Mouse (Mus musculus) CH12.LX (cell line): ENCODE measurements at regions not wholly inside any gene's neighbourhood (a gene's known extent, or its start where the extent isn't known, plus 50 kb on each side); places are given as distances from the start of the nearest gene placed in this dataset.

ENCODE experiments used
- DNase-seq: peaks from one replicate; pipeline ENCODE4 v3.0.0-alpha.2; 2013; ENCODE audit errors: extremely low read depth
- H3K27ac ChIP-seq: 2 replicates; pipeline ENCODE4 v1.5.1; 2012; ENCODE audit warnings: low read depth, mild to moderate bottlenecking, control low read depth, moderate library complexity; ENCODE audit not compliant: insufficient read depth
- H3K27me3 ChIP-seq: replicated peaks from 2 replicates; pipeline ENCODE3; 2012; ENCODE audit warnings: inconsistent platforms
- H3K36me3 ChIP-seq, 2 experiments: replicated peaks in 1 of 2; 2 replicates each; pipeline versions ENCODE3 to v1.6.1; 2012; ENCODE audit warnings: inconsistent platforms in 1 of 2, low read length in 1 of 2, mild to moderate bottlenecking in 1 of 2, mixed read lengths in 1 of 2, moderate library complexity in 1 of 2; ENCODE audit not compliant: control insufficient read depth in 1 of 2, insufficient read depth in 1 of 2
- H3K4me1 ChIP-seq, 2 experiments: 2 replicates each; pipeline ENCODE4 v1.6.1; 2012; ENCODE audit warnings: inconsistent platforms in 1 of 2, moderate library complexity in 1 of 2; ENCODE audit not compliant: insufficient read depth in 2 of 2, control insufficient read depth in 1 of 2
- H3K4me2 ChIP-seq: 2 replicates; pipeline ENCODE4 v1.6.1; 2012; ENCODE audit warnings: low read depth, mild to moderate bottlenecking, control low read depth; ENCODE audit not compliant: poor library complexity, insufficient read depth, severe bottlenecking
- H3K4me3 ChIP-seq, 3 experiments: fragments of 150-350 bp in 1 of 3; sonication (generic) in 1 of 3; replicated peaks in 1 of 3; 2 replicates each; pipeline versions ENCODE3 to v1.5.1; 2011 to 2012; ENCODE audit warnings: low read depth in 2 of 3, low read length in 2 of 3, mild to moderate bottlenecking in 2 of 3, moderate library complexity in 2 of 3, control low read depth in 1 of 3, improper control_type of control experiment in 1 of 3, inconsistent platforms in 1 of 3, mixed read lengths in 1 of 3; ENCODE audit not compliant: poor library complexity in 1 of 3
- H3K79me2 ChIP-seq: replicated peaks from 2 replicates; pipeline ENCODE4 v1.6.1; 2012; ENCODE audit warnings: mild to moderate bottlenecking, moderate library complexity; ENCODE audit not compliant: control insufficient read depth, poor library complexity, insufficient read depth, severe bottlenecking; ENCODE audit errors: extremely low read depth
- H3K9ac ChIP-seq: 2 replicates; pipeline ENCODE4 v1.6.1; 2012; ENCODE audit warnings: low read depth, mild to moderate bottlenecking, control low read depth, moderate library complexity; ENCODE audit not compliant: insufficient read depth
- H3K9me3 ChIP-seq: replicated peaks from 2 replicates; pipeline ENCODE3; 2012; ENCODE audit warnings: low read length, inconsistent platforms, mixed read lengths
- BHLHE40 ChIP-seq: IDR thresholded peaks from 2 replicates; pipeline ENCODE4 v1.6.1; 2011; ENCODE audit warnings: mild to moderate bottlenecking, low read depth, low read length, improper control_type of control experiment
- CHD1 ChIP-seq: IDR thresholded peaks from 2 replicates; pipeline ENCODE4 v1.6.1; 2012; ENCODE audit warnings: low read depth, low read length, improper control_type of control experiment, inconsistent platforms
- CHD2 ChIP-seq: IDR thresholded peaks from 2 replicates; pipeline ENCODE4 v1.6.1; 2011; ENCODE audit warnings: low read length, improper control_type of control experiment
- CTCF ChIP-seq, 2 experiments: IDR thresholded peaks in 1 of 2; conservative IDR thresholded peaks in 1 of 2; 2 replicates each; pipeline ENCODE4 v1.5.1; 2011 to 2012; ENCODE audit warnings: low read depth in 2 of 2, low read length in 2 of 2, improper control_type of control experiment in 1 of 2, inconsistent platforms in 1 of 2, mild to moderate bottlenecking in 1 of 2, moderate library complexity in 1 of 2
- E2F4 ChIP-seq: IDR thresholded peaks from 2 replicates; pipeline ENCODE4 v1.6.1; 2011; ENCODE audit warnings: low read depth, low read length, improper control_type of control experiment; ENCODE audit not compliant: insufficient replicate concordance
- EP300 ChIP-seq: IDR thresholded peaks from 2 replicates; pipeline ENCODE4 v1.6.1; 2011; ENCODE audit warnings: low read length, improper control_type of control experiment
- ETS1 ChIP-seq: conservative IDR thresholded peaks from 2 replicates; pipeline ENCODE4 v1.6.1; 2012; ENCODE audit warnings: low read depth, mild to moderate bottlenecking, inconsistent platforms, low read length, improper control_type of control experiment, moderate library complexity
- GABPA ChIP-seq: IDR thresholded peaks from 2 replicates; pipeline ENCODE4 v1.6.1; 2012; ENCODE audit warnings: low read depth, low read length, improper control_type of control experiment, inconsistent platforms; ENCODE audit not compliant: insufficient replicate concordance
- HCFC1 ChIP-seq: IDR thresholded peaks from 2 replicates; pipeline ENCODE4 v1.6.1; 2012; ENCODE audit warnings: low read depth, mild to moderate bottlenecking, inconsistent platforms, low read length, improper control_type of control experiment
- IRF4 ChIP-seq: IDR thresholded peaks from 2 replicates; pipeline ENCODE4 v1.6.1; 2014; ENCODE audit warnings: low read depth, mild to moderate bottlenecking, inconsistent platforms, low read length, improper control_type of control experiment
- JUND ChIP-seq: conservative IDR thresholded peaks from 2 replicates; pipeline ENCODE4 v1.6.1; 2011; ENCODE audit warnings: low read depth, low read length, improper control_type of control experiment
- KAT2A ChIP-seq: IDR thresholded peaks from 2 replicates; pipeline ENCODE4 v1.6.1; 2012; ENCODE audit warnings: low read length, improper control_type of control experiment, inconsistent platforms; ENCODE audit not compliant: insufficient replicate concordance
- MAFK ChIP-seq: IDR thresholded peaks from 2 replicates; pipeline ENCODE4 v1.6.1; 2011; ENCODE audit warnings: low read length, improper control_type of control experiment; ENCODE audit not compliant: insufficient replicate concordance
- MAX ChIP-seq: IDR thresholded peaks from 2 replicates; pipeline ENCODE4 v1.6.1; 2011; ENCODE audit warnings: low read length, improper control_type of control experiment
- MEF2A ChIP-seq: IDR thresholded peaks from 2 replicates; pipeline ENCODE4 v1.6.1; 2014; ENCODE audit warnings: low read depth, mild to moderate bottlenecking, inconsistent platforms, low read length, improper control_type of control experiment, borderline replicate concordance
- MXI1 ChIP-seq: IDR thresholded peaks from 2 replicates; pipeline ENCODE4 v1.6.1; 2011; ENCODE audit warnings: mild to moderate bottlenecking, low read depth, low read length, improper control_type of control experiment
- MYC ChIP-seq: IDR thresholded peaks from 2 replicates; pipeline ENCODE4 v1.6.1; 2011; ENCODE audit warnings: low read depth, mild to moderate bottlenecking, improper control_type of control experiment, low read length
- NELFE ChIP-seq: IDR thresholded peaks from 2 replicates; pipeline ENCODE4 v1.6.1; 2011; ENCODE audit warnings: low read depth, low read length, improper control_type of control experiment
- NRF1 ChIP-seq: IDR thresholded peaks from 2 replicates; pipeline ENCODE4 v1.6.1; 2014; ENCODE audit warnings: low read depth, mild to moderate bottlenecking, inconsistent platforms, low read length, improper control_type of control experiment, moderate library complexity
- PAX5 ChIP-seq: IDR thresholded peaks from 2 replicates; pipeline ENCODE4 v1.6.1; 2012; ENCODE audit warnings: low read length, inconsistent platforms, mixed read lengths
- POLR2A ChIP-seq: IDR thresholded peaks from 2 replicates; pipeline ENCODE4 v1.6.1; 2011; ENCODE audit warnings: low read depth, mild to moderate bottlenecking, improper control_type of control experiment, low read length
- POLR2AphosphoS2 ChIP-seq: IDR thresholded peaks from 2 replicates; pipeline ENCODE4 v1.6.1; 2011; ENCODE audit warnings: low read depth, low read length, improper control_type of control experiment
- RCOR1 ChIP-seq: conservative IDR thresholded peaks from 2 replicates; pipeline ENCODE4 v1.6.1; 2012; ENCODE audit warnings: low read depth, mild to moderate bottlenecking, inconsistent platforms, low read length, improper control_type of control experiment
- SIN3A ChIP-seq: IDR thresholded peaks from 2 replicates; pipeline ENCODE4 v1.6.1; 2012; ENCODE audit warnings: low read length, improper control_type of control experiment, inconsistent platforms
- SMC3 ChIP-seq: IDR thresholded peaks from 2 replicates; pipeline ENCODE4 v1.6.1; 2011; ENCODE audit warnings: low read depth, low read length, improper control_type of control experiment
- TBP ChIP-seq: conservative IDR thresholded peaks from 2 replicates; pipeline ENCODE4 v1.6.1; 2011; ENCODE audit warnings: low read depth, low read length, improper control_type of control experiment
- TCF12 ChIP-seq: IDR thresholded peaks from 2 replicates; pipeline ENCODE4 v1.6.1; 2014; ENCODE audit warnings: low read depth, mild to moderate bottlenecking, inconsistent platforms, low read length, improper control_type of control experiment
- UBTF ChIP-seq: IDR thresholded peaks from 2 replicates; pipeline ENCODE4 v1.6.1; 2012; ENCODE audit warnings: low read depth, mild to moderate bottlenecking, inconsistent platforms, low read length, improper control_type of control experiment, moderate library complexity
- USF1 ChIP-seq: IDR thresholded peaks from 2 replicates; pipeline ENCODE4 v1.6.1; 2014; ENCODE audit warnings: low read depth, mild to moderate bottlenecking, inconsistent platforms, low read length, improper control_type of control experiment
- ZC3H11A ChIP-seq: IDR thresholded peaks from 2 replicates; pipeline ENCODE4 v1.6.1; 2012; ENCODE audit warnings: low read depth, mild to moderate bottlenecking, inconsistent platforms, low read length, improper control_type of control experiment
- ZKSCAN1 ChIP-seq: IDR thresholded peaks from 2 replicates; pipeline ENCODE4 v1.6.1; 2012; ENCODE audit warnings: low read depth, inconsistent platforms, low read length, improper control_type of control experiment, borderline replicate concordance
- ZNF384 ChIP-seq: IDR thresholded peaks from 2 replicates; pipeline ENCODE4 v1.6.1; 2012; ENCODE audit warnings: low read depth, low read length, improper control_type of control experiment, inconsistent platforms
- dilution Hi-C: fragments of 300-500 bp; cut with MboI; formaldehyde crosslinking; loops from 2 replicates; pipeline ENCODE4 v1.14.3; 2020; ENCODE audit warnings: low sequenced_read_pairs; ENCODE audit not compliant: extremely low pct_unique_long_range_greater_than_20kb, extremely low pct_ligation_motif_present
- in situ Hi-C: fragments of 300-500 bp; cut with MboI; formaldehyde crosslinking; loops from 3 replicates; pipeline ENCODE4 v1.14.3; 2019; ENCODE audit warnings: low sequenced_read_pairs, low pct_ligation_motif_present, low pct_unique_long_range_greater_than_20kb, mixed read lengths

DNA sequence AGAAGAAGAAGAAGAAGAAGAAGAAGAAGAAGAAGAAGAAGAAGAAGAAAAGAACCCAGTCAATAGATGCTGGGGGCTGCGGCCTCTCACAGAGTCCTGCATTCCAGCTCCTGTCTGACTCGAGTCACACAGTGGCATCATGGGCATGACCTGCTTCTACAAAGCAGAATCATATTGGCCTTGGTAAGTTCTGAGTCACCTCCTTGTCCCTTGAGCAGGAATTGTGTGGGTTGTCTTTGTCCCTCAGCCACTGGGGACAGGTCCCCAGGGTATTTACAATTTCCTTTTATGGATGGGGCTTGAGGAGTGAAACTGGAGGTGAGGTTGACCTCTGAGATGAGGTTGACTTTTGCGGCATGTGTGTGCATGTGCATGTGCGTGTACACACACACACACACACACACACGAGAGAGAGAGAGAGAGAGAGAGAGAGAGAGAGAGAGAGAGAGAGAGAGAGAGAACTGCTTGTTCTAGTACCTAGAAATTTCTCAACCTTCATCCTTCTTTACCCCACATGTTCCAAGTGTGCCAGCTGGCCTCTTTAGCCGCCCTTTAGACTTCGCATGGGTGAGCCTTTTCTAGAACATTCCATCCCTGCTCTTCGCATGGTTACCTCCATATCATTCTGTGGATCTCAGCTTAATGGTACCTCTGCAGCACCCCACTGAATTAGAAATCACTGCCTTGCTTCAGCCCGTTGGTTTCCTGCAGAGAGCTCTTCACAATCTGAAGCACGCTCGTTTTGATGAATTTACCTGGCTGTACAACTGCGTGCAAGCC is 283.2 kb downstream of the 4933412E24Rik start:
- DNase-seq: no peak
- Histone ChIP-seq H3K36me3 (no peaks in the 10 kb centered on the region), H3K9me3 (peaks cover 6% of the 10 kb centered on the region), H3K9ac (no peak overlapping the region), H3K27me3 (no peaks in the 10 kb centered on the region), H3K4me3 (no peak overlapping the region), H3K4me1 (peaks cover 24 to 59% of the 10 kb centered on the region in 2 experiments), H3K4me2 (no peak overlapping the region), H3K27ac (no peak overlapping the region), H3K79me2 (no peaks in the 10 kb centered on the region)
- TF ChIP-seq BHLHE40: peak; percentile 61
- TF ChIP-seq SMC3: no peak
- dilution Hi-C loops (no loop called here), in situ Hi-C loops (no loop called here)

DNA sequence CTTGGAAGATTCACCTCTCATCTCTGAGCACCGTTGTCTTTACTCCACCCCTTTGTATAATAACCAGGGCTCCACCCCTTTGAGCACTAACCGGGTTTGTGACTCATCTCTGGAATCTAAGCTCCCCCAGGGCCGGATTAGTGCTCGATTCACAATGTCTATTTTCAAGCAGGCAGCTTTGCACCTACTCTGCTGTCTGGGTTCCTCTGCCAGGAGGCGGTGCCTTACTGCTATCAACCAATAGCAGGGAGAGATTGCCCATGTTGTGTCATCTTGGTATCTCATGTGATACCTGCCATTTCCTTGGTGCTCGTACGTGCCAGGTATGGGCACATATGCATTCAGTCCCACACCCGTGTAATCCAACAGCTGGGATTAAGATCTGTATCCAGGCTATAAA is 285.3 kb downstream of the 4933412E24Rik start:
- Histone ChIP-seq H3K27me3 (no peaks in the 10 kb centered on the region), H3K4me3 (peak overlapping the region in 2 of 3 experiments; percentile 20 to 46), H3K79me2 (no peaks in the 10 kb centered on the region), H3K4me2 (peak overlapping the region; percentile 31; the same call in 1 of the 2 replicates), H3K4me1 (peaks cover 19 to 65% of the 10 kb centered on the region in 2 experiments), H3K27ac (no peak overlapping the region), H3K9ac (no peak overlapping the region), H3K36me3 (no peaks in the 10 kb centered on the region), H3K9me3 (no peaks in the 10 kb centered on the region)
- dilution Hi-C loops: no loop called here
- peak; percentile 98 for DNase-seq
- in situ Hi-C loops: no loop called here
- TF ChIP-seq JUND: peak; percentile 97
- no peak; the same call in 1 of the 2 replicates for TF ChIP-seq MXI1
- peak; percentile 99 for TF ChIP-seq IRF4
- 0 out of 2 replicates have a peak, but pooled peaks have one; percentile 16 for TF ChIP-seq CHD2
- peak; percentile 79; the same call in 1 of the 2 replicates for TF ChIP-seq MEF2A
- TF ChIP-seq NRF1: 0 out of 2 replicates have a peak, but pooled peaks have one; percentile 29
- peak; percentile 37; the same call in 1 of the 2 replicates for TF ChIP-seq MAFK
- TF ChIP-seq ZNF384: no peak
- TF ChIP-seq KAT2A: no peak
- peak; percentile 86 for TF ChIP-seq EP300
- TF ChIP-seq UBTF: no peak
- peak; percentile 68 for TF ChIP-seq HCFC1
- TF ChIP-seq POLR2AphosphoS2: no peak
- TF ChIP-seq MYC: 0 out of 2 replicates have a peak, but pooled peaks have one; percentile 34
- TF ChIP-seq PAX5: no peak
- no peak for TF ChIP-seq E2F4
- peak; percentile 83 for TF ChIP-seq SIN3A
- no peak for TF ChIP-seq CTCF (conservative IDR thresholded peaks at IDR 0.05 in 1 of 2, IDR thresholded peaks at IDR 0.05 in 1 of 2; ENCODE audit: low read depth in 2 of 2, low read length in 2 of 2)
- peak; percentile 31; the same call in 1 of the 2 replicates for TF ChIP-seq POLR2A
- peak; percentile 42 for TF ChIP-seq USF1
- no peak for TF ChIP-seq GABPA
- TF ChIP-seq TCF12: peak; percentile 53
- TF ChIP-seq SMC3: peak; percentile 16; the same call in 1 of the 2 replicates
- TF ChIP-seq NELFE: 0 out of 2 replicates have a peak, but pooled peaks have one; percentile 27
- TF ChIP-seq RCOR1: 0 out of 2 replicates have a peak, but pooled peaks have one; percentile 81
- no peak for TF ChIP-seq ZC3H11A
- peak; percentile 59; the same call in 1 of the 2 replicates for TF ChIP-seq MAX
- no peak for TF ChIP-seq TBP
- TF ChIP-seq ZKSCAN1: no peak
- TF ChIP-seq CHD1: no peak
- peak; percentile 74 for TF ChIP-seq ETS1
